Mouse (Mus musculus) cortical plate, adult 2 months (tissue): ENCODE measurements around the gene Lce1c.

Experiments
- CTCF ChIP-seq: fragments of 200-500 bp; IDR thresholded peaks from 2 replicates; pipeline ENCODE4 v1.5.1; 2011; ENCODE audit warnings: mild to moderate bottlenecking, control low read depth, low read length; ENCODE audit not compliant: insufficient read depth; ENCODE audit errors: extremely low read depth
- POLR2A ChIP-seq: fragments of 200-500 bp; IDR thresholded peaks from 2 replicates; pipeline ENCODE4 v1.6.1; 2011; ENCODE audit warnings: mild to moderate bottlenecking, low read length, control low read depth; ENCODE audit not compliant: insufficient read depth; ENCODE audit errors: extremely low read depth

DNA sequence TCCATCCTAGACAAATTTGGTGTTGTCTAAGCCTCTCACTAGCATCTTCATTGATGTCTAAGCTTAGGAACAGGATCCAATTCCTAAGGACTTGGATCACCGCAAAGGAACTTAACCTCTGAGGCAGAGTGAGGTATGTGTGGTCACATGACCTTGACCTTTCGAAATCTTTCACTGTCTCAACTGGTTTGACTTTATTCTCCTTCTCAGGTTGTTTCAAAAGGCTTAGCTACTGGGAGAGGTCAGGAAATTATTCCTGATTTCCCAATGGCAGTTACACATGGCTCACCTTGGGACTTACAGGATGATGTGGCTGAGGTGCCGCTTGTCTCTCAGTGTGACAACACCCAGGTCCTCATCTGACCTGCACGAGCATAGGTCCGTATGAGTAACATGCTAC is 43.6 kb downstream of the Lce1c start:
- TF ChIP-seq POLR2A (no peak), CTCF (no peak)
